Mouse (Mus musculus) bone marrow, adult 2 months (tissue): ENCODE results near the gene Tenm4.

Source experiments
- CTCF ChIP-seq: fragments of 200-500 bp; IDR thresholded peaks from 2 replicates; pipeline ENCODE4 v1.5.1; 2011; ENCODE audit warnings: low read length, control low read depth; ENCODE audit not compliant: control insufficient read depth, insufficient read depth
- POLR2A ChIP-seq: fragments of 200-500 bp; IDR thresholded peaks from 2 replicates; pipeline ENCODE4 v1.6.1; 2011; ENCODE audit warnings: low read depth, mild to moderate bottlenecking, control low read depth, low read length, borderline replicate concordance; ENCODE audit not compliant: control insufficient read depth

DNA sequence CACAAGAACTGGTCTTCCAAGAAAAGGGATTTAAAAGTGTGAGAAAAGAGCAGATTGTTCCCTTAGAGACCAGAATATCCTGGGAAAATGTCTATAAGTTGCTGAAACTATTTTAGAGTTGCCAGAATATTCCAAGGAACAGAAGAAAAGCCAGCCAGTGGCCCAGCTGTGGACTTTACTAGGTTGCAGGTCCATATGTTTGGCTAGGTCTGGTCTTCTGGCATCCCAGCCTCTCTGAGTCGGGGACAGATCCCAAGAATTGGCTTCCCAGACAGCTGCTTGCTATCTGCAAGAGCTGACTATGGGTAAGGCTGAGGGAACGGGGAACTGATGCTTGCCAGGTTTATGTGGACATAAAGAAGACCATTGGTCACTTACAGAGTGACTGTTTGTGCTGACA is 352.6 kb downstream of the Tenm4 start:
- TF ChIP-seq POLR2A = no peak
- no peak for TF ChIP-seq CTCF
